Mouse (Mus musculus): ENCODE data around the gene Gm44973. TPM values are rescaled to one million over a fixed set of nuclear protein-coding genes. Genes with fewer than 3 reads are reported as not detected.

Gm44973 gene
- polyA plus RNA-seq, 1 experiment from 2014 or later, result not detected

DNA sequence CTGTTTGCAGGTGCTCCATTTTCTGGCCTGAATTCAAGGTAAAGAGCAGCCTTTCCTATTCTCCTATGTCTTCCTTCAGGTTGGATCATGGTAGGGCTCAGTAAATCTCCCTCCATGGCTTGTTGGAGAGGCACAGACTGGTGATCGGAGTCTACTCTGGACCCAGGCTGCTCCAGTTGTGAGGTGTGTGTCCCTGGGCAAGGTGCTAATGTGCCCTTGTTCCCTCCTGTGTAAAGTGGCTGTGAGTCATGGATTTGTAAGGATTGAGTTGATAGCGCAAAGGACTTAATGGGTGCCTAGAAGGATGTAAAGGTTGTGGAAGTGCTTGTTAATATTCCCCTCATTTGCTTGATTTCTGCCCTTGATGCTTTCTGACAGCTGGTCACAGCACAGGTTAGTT is 66.6 kb downstream of the Gm44973 start:
- Histone ChIP-seq H3K4me2 (peak overlapping the region; percentile 86), H3K27me3 (replicated peaks) (no peaks in the 10 kb centered on the region), H3K4me3 (peak overlapping the region; percentile 98), H3K27ac (ENCODE audit: poor library complexity, severe bottlenecking) (no peak overlapping the region), H3K4me1 (replicated peaks) (peaks cover 38% of the 10 kb centered on the region), H3K36me3 (peaks cover 55% of the 10 kb centered on the region), H3K9ac (peak overlapping the region; percentile 98; the same call in 1 of the 2 replicates), H3K9me3 (replicated peaks) (no peaks in the 10 kb centered on the region)
- no peak for ATAC-seq (ENCODE audit: insufficient number of reproducible peaks, low FRiP score)
- WGBS, result 96% methylated on average over 2 of the region's 2 CpGs

Other genes with a start within 250 kb of the Gm44973 start
- gene Fam71e2, start 244.2 kb upstream of the Gm44973 start, polyA plus RNA-seq (2016; fragmentation: Nextera tagmentation; extraction: Ambion mirVana), result not detected in 2 replicates
- gene Il11, start 232.6 kb upstream of the Gm44973 start, polyA plus RNA-seq (2016; fragmentation: Nextera tagmentation; extraction: Ambion mirVana), result 0.28 TPM in 1 of 2 replicates, not detected in the other
- not detected in 2 replicates for gene Tmem190, start 232.6 kb upstream of the Gm44973 start, polyA plus RNA-seq (2016; fragmentation: Nextera tagmentation; extraction: Ambion mirVana)
- gene Tmem238, start 225.8 kb upstream of the Gm44973 start, polyA plus RNA-seq (2016; fragmentation: Nextera tagmentation; extraction: Ambion mirVana), result 4.6 and 4.8 TPM in 2 replicates
- 279 and 284 TPM in 2 replicates for gene Rpl28, start 222.6 kb upstream of the Gm44973 start, polyA plus RNA-seq (2016; fragmentation: Nextera tagmentation; extraction: Ambion mirVana)
- gene Ube2s, start 202.9 kb upstream of the Gm44973 start, polyA plus RNA-seq (2016; fragmentation: Nextera tagmentation; extraction: Ambion mirVana), result 344 and 363 TPM in 2 replicates
- gene Shisa7, start 170.8 kb upstream of the Gm44973 start, polyA plus RNA-seq (2016; fragmentation: Nextera tagmentation; extraction: Ambion mirVana), result 0.05 TPM in 1 of 2 replicates, not detected in the other
- gene Isoc2b, start 145.2 kb upstream of the Gm44973 start, polyA plus RNA-seq (2016; fragmentation: Nextera tagmentation; extraction: Ambion mirVana), result 3.9 and 4.4 TPM in 2 replicates
- gene Isoc2a, start 138.3 kb upstream of the Gm44973 start, polyA plus RNA-seq (2016; fragmentation: Nextera tagmentation; extraction: Ambion mirVana), result 0.74 and 1.0 TPM in 2 replicates
- 0.27 and 0.30 TPM in 2 replicates for gene Gm36210, start 109.0 kb upstream of the Gm44973 start, polyA plus RNA-seq (2016; fragmentation: Nextera tagmentation; extraction: Ambion mirVana)
- gene Zfp628, start 100.3 kb upstream of the Gm44973 start, polyA plus RNA-seq (2016; fragmentation: Nextera tagmentation; extraction: Ambion mirVana), result 2.6 and 2.9 TPM in 2 replicates
- 4.6 and 5.5 TPM in 2 replicates for gene Nat14, start 93.5 kb upstream of the Gm44973 start, polyA plus RNA-seq (2016; fragmentation: Nextera tagmentation; extraction: Ambion mirVana)
- 1.5 and 1.7 TPM in 2 replicates for gene Ssc5d, start 89.7 kb upstream of the Gm44973 start, polyA plus RNA-seq (2016; fragmentation: Nextera tagmentation; extraction: Ambion mirVana)
- 2.1 and 2.6 TPM in 2 replicates for gene Sbk2, start 51.1 kb upstream of the Gm44973 start, polyA plus RNA-seq (2016; fragmentation: Nextera tagmentation; extraction: Ambion mirVana)
- gene Sbk3, start 44.3 kb upstream of the Gm44973 start, polyA plus RNA-seq (2016; fragmentation: Nextera tagmentation; extraction: Ambion mirVana), result 0.08 and 0.17 TPM in 2 replicates
- gene Zfp579, start 19.3 kb upstream of the Gm44973 start, polyA plus RNA-seq (2016; fragmentation: Nextera tagmentation; extraction: Ambion mirVana), result 26.0 and 29.3 TPM in 2 replicates
- 9.8 and 10.4 TPM in 2 replicates for gene Zfp524, start 1.1 kb upstream of the Gm44973 start, polyA plus RNA-seq (2016; fragmentation: Nextera tagmentation; extraction: Ambion mirVana)
- gene Fiz1, start 799 bp upstream of the Gm44973 start, polyA plus RNA-seq (2016; fragmentation: Nextera tagmentation; extraction: Ambion mirVana), result 28.9 and 31.2 TPM in 2 replicates
- 5.1 and 5.4 TPM in 2 replicates for gene Zfp865, start 4.9 kb downstream of the Gm44973 start, polyA plus RNA-seq (2016; fragmentation: Nextera tagmentation; extraction: Ambion mirVana)
- 1.5 and 1.7 TPM in 2 replicates for gene Ccdc106, start 5.1 kb downstream of the Gm44973 start, polyA plus RNA-seq (2016; fragmentation: Nextera tagmentation; extraction: Ambion mirVana)
- not detected in 2 replicates for gene 4632433K11Rik, start 18.6 kb downstream of the Gm44973 start, polyA plus RNA-seq (2016; fragmentation: Nextera tagmentation; extraction: Ambion mirVana)
- gene Zfp784, start 22.9 kb downstream of the Gm44973 start, polyA plus RNA-seq (2016; fragmentation: Nextera tagmentation; extraction: Ambion mirVana), result 3.6 and 4.9 TPM in 2 replicates
- 16.6 and 17.7 TPM in 2 replicates for gene Zfp580, start 36.0 kb downstream of the Gm44973 start, polyA plus RNA-seq (2016; fragmentation: Nextera tagmentation; extraction: Ambion mirVana)
- gene U2af2, start 46.6 kb downstream of the Gm44973 start, polyA plus RNA-seq (2016; fragmentation: Nextera tagmentation; extraction: Ambion mirVana), result 81.7 and 83.9 TPM in 2 replicates
- gene Epn1, start 64.7 kb downstream of the Gm44973 start, polyA plus RNA-seq (2016; fragmentation: Nextera tagmentation; extraction: Ambion mirVana), result 52.1 TPM in 2 replicates
- not detected in 2 replicates for gene Rfpl4, start 101.5 kb downstream of the Gm44973 start, polyA plus RNA-seq (2016; fragmentation: Nextera tagmentation; extraction: Ambion mirVana)
- gene Rasl2-9, start 110.5 kb downstream of the Gm44973 start, polyA plus RNA-seq (2016; fragmentation: Nextera tagmentation; extraction: Ambion mirVana), result 0.96 and 2.2 TPM in 2 replicates
- gene Vmn1r55, start 134.2 kb downstream of the Gm44973 start, polyA plus RNA-seq (2016; fragmentation: Nextera tagmentation; extraction: Ambion mirVana), result not detected in 2 replicates
- gene Vmn1r56, start 181.3 kb downstream of the Gm44973 start, polyA plus RNA-seq (2016; fragmentation: Nextera tagmentation; extraction: Ambion mirVana), result not detected in 2 replicates
- not detected in 2 replicates for gene Vmn1r57, start 203.0 kb downstream of the Gm44973 start, polyA plus RNA-seq (2016; fragmentation: Nextera tagmentation; extraction: Ambion mirVana)